Mouse (Mus musculus): Measurements from ENCODE around the gene Smco3.

DNA sequence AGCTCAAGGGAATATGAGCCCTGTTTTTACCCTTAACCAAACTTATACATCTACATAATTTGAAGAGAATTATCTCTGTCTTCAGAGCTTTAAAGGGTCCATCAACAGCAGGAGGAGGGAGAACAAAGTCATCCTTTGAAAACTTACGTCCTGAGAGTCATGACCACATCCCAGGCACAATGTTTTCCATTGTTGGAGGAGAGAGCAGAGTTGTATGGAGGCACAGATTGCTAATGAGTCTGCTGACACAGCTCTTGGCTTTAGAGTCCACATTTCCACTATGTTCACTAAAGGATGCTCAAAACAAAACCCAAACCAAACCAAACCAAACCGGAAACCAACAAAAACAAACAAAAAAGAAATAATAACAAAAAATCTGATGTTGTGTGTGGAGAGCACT lies 9.7 kb upstream of the Smco3 start:
- no peak for TF ChIP-seq GATA1 (IDR thresholded peaks at IDR 0.05; ENCODE audit: borderline replicate concordance, low read length)
- no peak for TF ChIP-seq FLI1 (IDR thresholded peaks at IDR 0.05; ENCODE audit: low read length)

Measured in megakaryocyte, embryonic 14.5 days (primary cell).